Mouse (Mus musculus): ENCODE data around the gene Spns2. TPM values are rescaled to one million over a fixed set of nuclear protein-coding genes. Genes with fewer than 3 reads are reported as not detected.

The Spns2 gene
- total RNA-seq (2021), result 10 to 100 TPM in 1 of 2 experiments, 1 to 10 TPM in 1; 9.7 to 11.0 TPM

DNA sequence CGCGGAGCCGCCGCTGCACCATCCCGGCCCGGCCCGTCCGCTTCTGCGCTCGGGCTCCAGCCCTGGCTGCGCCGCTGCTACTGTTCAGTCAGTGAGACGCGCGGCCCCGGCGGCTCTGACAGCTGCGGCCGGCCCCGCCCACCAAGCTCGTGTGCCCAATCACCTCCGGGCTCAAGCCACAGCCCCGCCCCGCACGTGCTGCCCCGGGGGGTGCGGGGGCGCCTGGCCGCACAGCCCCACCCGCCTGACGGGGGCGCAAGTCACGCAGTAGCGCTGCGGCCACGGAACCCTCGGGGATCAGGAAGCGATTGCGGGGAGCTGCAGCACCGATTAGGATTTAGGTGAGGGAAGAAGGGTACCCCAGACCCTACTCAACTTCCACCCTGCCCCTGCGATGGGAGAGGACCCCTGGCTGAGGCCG is at the start of gene Spns2:
Gene Spns2, minus strand, starts transcription at position 24 of the 421 bp plus-strand sequence.
- intact Hi-C loops (cut with DNase I), result loop anchor here (1.0 to 5.0 kb wide), 5 partner anchors 19 to 74 kb away; partner anchors contain the start of gene Mybbp1a
- DNase-seq, result peak; percentile 90 to 93

DNA sequence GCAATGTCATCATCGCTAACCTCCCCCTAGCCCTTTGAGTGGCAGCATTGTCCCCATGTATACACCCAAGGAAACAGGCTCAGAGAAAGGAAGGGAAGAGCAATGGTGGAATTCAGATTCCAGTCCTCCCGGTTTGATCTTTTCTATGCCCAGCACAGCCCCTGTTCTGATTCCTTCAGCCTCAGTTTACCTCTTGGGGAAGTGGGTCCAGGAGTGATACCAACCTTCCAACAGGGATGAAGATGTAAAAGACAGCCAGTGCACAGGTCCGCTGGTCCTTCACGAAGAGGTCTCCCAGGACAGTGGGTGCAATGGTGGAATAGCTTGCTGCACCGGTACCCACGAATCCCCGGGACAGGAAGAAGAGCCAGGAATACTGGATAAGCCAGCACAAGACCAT is 49.1 kb upstream of the Spns2 start:
- intact Hi-C loops (cut with DNase I), result no loop called here

DNA sequence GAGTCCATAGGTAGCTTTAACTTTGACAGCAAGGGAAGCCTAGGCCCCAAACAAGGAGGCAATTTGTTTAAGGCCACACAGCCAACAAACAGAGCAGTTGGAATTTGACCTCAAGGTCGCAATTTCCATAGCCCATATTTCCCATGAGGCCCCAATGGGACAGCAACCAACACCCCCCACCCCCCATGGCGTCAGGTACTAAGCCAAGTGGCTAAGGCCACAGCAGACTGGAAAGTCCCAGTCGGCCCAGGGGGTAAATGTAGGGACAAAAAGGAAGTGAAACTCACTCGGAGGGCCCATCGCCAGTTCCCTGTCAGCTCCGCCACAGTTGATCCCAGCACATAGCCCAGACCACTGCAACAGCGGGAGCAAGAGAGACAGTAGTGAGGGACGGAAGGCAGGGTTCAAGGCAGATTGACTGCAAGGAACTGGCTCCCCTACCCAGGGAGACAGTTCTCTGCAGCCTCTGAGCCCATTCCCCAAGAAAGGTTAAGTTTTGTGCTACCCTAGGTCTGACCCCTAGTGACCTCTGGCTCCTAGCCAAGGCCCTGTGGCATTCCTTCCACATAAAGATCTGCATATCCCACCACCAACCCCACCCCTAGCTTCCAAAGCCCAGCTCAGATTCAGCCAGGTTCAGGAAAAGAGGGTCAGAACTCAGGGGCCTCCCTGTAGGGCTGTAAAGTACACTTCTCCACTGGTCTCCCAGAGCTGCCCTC is 48.5 kb upstream of the Spns2 start:
- DNase-seq, result peak; percentile 61 to 63
- intact Hi-C loops (cut with DNase I), result no loop called here

More for the DNA sequence above, 49.1 kb upstream of the Spns2 start:
- DNase-seq, result no peak

DNA sequence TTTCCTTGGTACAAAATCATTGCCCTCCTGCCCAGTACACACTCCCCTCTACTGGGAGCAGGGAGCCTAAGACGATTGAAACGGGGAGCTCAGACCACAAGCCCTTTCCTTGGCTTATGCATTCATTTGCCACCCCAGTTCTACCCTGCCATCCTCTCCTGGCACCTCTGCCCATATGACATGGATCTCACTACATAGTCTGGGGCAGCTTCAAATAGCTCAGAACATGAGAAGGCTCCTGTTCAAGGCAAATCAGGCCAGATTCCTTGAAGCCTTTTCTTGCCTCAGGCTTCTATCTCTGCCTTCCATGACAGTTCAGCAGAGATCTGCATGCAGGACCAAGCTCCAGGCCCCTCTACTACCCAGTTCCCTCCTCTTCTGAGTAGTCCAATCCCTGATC is 47.8 kb upstream of the Spns2 start:
- DNase-seq, result no peak
- intact Hi-C loops (cut with DNase I), result no loop called here

DNA sequence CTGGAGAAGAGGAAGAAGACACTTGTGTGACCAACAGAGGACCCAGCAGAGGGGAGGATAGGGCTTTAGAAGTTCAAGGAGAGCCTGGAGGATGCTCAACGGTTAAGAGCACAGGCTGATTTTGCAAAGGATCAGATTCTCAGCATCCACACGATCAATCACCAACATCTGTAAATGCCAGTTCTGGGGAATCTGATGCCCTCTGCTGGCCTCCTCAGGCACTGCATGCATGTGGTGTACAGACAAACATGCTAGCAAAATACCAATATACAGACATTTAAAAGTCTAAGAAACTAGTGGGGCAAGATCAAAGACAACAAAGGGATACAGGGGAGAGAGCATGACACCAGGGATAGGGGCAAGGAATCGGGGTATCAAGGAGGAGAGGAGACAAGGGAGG is 45.8 kb upstream of the Spns2 start:
- intact Hi-C loops (cut with DNase I), result no loop called here
- DNase-seq, result no peak

DNA sequence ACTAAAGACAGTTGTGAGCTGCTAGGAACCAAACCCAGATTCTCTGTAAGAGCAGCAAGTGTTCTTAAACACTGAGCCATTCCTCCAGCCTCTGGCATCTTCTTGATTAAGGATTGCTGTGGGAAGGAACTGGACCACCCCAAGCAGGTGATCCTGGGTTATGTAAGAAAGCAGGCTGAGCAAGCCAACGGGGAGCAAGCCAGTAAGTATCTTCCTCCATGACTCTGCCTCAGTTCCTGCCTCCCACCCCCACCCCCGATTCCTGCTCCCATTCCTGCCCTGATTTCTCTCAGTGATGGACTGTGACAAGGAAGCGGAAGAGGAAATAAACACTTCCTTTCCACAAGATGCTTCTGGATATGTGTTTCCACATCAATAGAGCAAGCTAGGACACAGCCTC is 43.2 kb upstream of the Spns2 start:
- intact Hi-C loops (cut with DNase I), result loop anchor here (5.0 kb wide), 1 partner anchor 41 kb away; no protein-coding TSS in a partner anchor
- DNase-seq, result no peak

DNA sequence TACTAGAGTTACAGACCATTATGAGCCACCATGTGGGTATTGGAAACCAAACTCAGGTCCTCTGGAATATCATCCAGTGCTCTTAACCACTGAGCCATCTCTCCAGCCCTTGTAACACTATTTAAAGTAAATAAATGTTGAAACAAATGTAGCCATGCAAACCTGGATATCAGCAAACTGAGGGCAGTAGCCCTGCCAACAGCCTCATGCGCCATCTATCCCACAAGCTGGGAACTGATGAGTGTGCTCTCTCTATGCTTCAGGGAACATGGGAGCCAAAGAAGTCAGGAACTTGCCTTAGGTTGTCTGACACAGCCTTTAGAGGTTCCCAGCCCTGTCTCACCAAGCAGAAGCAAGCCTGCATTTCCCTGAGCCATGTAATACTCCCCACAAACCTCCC is 41.9 kb upstream of the Spns2 start:
- no peak for DNase-seq
- intact Hi-C loops (cut with DNase I), result loop anchor here (5.0 kb wide), 1 partner anchor 39 kb away; no protein-coding TSS in a partner anchor

DNA sequence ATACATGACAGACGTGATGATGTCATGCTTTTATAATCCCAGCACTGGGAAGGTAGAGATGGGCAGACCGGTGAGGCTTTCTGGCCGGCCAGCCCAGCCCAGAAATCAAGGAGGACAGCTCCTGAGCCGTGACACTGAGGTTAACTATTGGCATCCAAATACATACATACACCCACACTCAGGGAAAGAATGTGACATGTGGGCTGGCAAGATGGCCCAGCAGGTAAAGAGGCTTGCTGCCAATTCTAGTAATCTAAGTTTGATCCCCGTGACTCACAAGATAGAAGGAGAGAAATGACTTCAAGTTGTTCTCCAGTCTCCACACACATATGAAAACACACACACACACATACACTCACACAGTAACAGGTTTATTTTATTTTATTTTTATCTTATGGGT is 41.4 kb upstream of the Spns2 start:
- intact Hi-C loops (cut with DNase I), result loop anchor here (5.0 kb wide), 1 partner anchor 39 kb away; no protein-coding TSS in a partner anchor
- no peak for DNase-seq

DNA sequence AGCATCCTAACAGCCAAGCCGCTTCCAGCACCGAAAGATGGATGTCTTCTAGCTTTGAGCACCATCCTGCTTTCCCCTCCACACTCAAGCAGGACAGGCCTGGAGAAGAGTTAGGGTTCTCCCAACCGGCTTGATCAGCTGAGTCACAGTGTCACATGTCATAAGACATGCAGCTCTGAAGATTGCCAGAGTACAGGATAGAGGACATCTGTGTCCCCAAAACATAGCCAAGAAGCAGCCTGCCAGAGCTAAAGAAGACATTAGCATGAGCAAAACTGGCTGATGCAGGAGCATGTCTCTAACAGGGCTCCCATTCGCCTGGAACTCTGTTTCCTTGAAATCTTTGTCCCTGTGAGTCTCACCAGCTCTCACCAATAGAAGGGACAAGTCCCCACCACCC is 36.5 kb upstream of the Spns2 start:
- intact Hi-C loops (cut with DNase I), result no loop called here
- peak; percentile 23 to 39 for DNase-seq

DNA sequence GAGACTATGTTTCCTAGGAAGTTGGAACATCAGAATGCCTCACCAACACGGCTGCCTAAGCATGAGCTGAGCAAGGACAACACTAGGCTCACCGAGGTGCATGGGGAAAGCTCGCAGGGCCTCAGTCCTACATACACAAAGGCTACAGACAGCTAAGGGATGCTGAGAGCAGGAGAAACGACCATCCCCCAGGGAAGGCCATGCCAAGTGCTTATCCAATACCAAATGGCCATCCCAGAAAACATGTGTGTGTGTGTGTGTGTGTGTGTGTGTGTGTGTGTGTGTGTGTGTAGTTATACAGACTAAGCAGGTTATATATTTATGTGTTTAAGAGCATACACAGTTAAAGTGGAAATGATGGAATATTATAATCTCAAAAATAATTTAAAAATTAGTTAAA is 34.0 kb upstream of the Spns2 start:
- intact Hi-C loops (cut with DNase I), result no loop called here
- no peak for DNase-seq

DNA sequence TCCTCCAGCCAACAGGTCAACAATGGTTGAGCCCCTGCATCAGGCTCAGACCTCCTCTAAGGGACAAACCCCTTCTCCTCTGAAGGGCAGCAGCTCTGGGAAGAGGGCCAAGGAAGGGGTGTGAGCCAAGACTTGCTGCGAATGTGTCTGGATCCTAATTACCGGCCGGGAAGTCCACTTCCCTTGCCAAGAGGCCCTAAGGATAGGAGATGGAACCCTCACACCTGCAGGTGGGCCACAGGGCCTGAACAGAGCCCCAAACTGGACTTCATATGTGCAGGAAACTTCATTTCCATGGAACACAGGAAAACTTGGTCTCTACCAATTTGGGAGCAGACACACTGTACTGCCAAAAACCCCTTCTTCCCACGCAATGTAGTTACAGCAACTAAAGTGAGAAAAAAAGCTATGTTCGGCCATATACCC is 32.9 kb upstream of the Spns2 start:
- DNase-seq, result peak; percentile 67 to 73
- intact Hi-C loops (cut with DNase I), result no loop called here

DNA sequence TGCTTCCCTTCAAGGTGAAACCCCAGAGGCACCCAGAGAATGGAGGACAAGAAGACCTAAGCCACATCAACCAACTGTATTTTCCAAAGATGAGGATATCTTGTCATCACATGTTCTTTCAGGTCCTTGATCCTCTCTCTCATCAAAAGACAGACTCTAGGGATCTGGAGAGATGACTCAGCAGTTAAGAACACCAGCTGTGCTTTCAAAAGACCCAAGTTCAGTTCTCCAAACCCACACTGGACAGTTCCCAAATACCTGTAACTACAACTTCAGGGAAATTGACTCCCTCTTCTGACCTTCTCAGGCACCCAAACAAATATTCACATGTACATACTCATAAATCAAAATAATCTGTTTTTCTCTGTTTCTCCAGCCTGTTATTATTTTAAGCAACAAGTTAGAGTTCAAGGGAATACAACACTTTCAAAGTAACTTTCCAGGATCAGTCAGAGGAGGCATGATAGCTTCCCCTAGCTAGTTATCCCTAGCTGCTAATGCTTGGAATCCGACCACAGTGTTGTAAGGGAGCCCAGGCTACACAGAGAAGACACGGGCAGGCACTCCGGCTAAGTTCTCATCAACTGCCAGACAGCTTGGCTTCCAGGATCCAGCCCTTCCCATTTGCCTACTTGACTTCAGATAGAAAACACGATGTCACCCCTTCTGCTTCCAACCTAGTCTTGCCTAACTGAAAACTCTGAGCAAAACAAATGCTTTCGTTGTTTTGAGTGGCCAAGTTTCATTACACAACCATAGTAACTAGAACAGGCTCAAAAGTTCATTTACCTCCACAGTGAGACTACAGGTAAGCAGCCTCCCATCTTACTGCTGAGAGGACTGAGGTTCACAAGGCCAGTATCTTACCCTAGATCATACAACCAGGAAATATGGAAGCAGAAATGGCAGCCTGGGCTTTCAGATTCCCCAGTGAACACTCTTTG is 32.2 kb upstream of the Spns2 start:
- peak; percentile 39 to 49 for DNase-seq
- intact Hi-C loops (cut with DNase I), result no loop called here

DNA sequence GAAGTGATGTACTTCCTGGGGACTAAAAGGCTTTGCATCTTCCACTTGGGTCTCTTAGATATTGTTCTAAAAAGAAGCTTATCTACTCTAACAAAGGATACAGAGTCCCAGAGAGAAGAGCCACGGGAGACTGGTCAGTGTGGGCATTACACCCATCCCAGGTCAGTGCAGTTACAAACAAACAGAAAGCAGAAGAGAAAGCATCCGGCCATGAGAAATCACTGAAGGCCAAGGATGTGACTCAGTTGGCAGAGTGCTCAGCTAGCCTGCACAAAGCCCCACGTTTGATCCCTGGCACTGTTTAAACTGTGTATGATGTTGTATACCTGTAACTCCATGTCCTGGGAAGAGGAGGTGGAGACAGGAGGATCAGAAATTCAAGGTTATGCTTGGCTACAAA is 30.2 kb upstream of the Spns2 start:
- intact Hi-C loops (cut with DNase I), result no loop called here
- no peak for DNase-seq

DNA sequence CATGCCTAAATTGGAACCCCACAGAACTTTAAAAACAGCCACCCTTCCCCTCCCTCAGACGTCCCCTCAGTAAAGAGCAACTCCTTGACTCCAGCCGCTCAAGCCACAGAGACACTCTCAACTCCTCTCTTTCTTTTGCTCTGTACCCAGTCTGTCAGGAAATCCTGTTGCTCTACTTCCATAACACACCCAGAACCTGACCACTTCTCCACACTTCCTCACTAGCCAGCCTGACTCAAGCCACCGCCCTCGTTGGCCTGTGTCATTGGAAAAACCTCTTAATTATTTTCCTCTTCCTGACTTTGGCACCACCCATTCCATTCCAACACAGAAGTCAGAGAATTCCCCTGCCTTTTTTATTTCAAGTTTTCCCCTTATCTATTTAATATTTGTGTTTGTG is 29.5 kb upstream of the Spns2 start:
- intact Hi-C loops (cut with DNase I), result no loop called here
- no peak for DNase-seq

DNA sequence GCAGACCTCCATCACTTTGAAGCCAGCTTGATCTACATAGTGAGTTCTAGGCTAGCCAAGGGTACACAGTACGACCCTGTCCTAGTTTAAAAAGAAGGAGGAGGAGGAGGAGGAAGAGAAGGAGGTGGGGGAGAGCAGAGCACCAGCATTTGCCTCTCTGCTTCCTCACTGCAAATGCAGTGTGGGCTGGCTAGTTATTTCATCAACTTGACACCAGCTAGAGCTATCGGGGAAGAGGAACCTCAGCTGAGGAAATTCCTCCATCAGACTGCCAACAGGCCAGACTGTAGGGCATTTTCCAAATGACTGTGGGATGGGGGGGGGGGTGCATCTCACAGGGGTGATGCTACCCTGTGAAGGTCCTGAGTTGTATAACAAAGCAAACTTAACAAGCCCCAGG is 28.7 kb upstream of the Spns2 start:
- intact Hi-C loops (cut with DNase I), result no loop called here
- no peak for DNase-seq

DNA sequence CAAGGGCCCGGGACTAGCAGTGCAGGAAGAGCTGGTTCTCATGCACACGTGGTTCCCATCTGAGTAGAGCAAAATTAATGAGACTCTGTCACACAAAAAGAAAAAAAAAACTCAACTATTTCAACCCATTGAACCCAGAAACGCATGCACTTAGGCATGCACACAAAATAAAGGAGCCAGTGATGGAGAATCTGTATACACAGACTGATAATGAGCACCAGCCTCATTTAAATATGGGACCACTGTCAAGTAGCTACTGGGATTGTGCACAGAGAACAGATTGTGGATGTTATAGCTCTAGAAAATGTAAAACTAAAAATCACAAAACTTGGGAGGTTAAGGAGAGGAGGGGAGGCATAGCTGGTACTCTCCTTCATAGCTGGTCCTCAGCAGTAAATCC is 25.3 kb upstream of the Spns2 start:
- DNase-seq, result no peak
- intact Hi-C loops (cut with DNase I), result no loop called here

DNA sequence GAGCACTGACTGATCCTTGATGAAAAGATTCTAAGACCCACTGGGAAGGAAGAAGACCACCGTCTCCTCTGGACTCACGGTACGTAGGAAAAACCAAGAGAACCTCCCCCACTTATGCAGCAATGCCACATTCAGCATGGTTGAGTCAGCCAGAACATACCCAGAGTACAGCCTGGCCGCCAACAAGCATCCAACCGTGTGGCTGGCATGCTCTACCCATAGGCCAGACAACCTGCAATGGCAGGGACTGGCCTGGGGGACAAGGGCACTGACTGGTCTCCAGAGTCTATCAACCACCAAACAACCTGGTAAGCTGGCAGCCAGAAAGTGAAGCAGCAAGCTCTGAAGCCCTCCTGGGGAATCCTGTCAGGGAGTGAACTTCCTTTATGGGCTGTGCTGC is 18.9 kb upstream of the Spns2 start:
- no peak for DNase-seq
- intact Hi-C loops (cut with DNase I), result no loop called here

DNA sequence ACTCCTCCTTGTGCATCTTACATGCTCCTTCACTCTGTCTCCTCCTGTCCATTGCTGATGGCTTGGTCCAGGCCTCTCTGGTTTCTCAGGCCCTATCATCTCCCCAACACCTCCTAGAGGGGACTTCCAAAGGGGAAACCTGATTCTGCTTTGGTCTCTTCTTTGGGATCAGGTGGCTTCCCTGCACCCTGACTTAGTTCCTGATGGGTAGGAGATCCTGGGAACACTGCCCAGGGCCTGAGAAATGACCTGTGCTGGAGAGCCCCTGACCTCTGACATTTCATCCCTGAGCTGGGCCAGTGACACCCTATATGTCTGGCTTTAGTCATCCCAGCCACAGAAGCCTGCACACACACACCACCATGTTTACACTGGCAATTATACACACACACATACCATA is 17.9 kb upstream of the Spns2 start:
- intact Hi-C loops (cut with DNase I), result no loop called here

DNA sequence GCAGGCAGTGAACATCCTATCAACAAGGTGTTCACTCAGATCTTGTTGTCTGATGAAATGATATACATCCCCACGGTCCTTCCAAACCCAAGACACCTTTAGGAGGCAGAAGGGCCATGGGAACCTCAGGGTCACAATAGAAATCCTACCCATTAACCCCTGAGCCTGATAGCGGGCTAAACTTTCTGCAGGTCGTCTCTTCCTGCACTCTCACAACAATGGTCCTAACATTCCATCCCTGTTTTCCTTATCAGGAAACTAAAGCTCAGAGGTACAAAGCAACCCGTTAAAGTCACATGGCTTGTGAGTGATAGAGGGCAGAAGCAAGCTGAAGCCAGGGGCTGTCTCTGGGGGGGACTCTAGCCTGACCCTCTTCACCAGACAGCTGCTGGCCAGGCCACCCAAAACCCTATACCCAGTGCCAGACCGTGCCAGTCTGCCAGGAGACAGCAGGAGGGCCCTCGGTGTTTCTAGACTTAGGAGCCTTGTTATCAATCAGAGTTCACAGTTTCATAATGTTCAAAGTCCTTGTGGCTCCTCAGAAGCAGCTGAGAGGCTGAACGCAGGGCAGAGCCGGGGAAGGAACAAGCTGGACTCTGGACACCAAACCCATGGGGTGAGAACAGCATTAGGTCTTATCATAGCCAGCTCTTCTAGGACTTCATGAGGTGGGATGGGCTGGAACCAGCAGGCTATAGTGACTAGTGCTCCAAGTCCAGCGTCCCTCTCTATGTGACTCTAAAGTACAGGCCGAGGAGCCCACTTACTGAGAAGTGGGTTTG is 14.5 kb upstream of the Spns2 start:
- intact Hi-C loops (cut with DNase I), result loop anchor here (5.0 kb wide), 1 partner anchor 162 kb away; no protein-coding TSS in a partner anchor
- DNase-seq, result no peak

More for the DNA sequence above, 17.9 kb upstream of the Spns2 start:
- no peak for DNase-seq

DNA sequence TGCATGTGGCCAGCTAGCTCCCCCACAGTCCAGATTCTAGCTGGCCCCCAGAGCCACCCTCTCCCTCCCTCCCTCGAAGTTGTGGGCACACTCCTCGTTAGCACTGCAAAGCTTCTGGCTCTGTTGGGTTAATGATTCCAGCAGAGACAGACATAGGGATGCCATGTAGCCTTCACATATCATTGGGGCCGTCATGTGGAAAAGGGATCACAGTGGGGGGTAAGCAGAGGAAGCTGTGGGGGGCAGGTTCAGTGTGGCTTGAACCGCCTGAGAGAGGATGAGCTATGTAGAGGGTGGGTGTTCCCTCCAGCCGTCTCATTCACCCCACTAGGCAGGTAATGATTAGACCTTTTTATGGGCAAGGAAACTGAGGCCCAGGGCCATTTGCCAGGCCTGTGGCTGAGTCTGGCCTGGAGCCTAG is 13.8 kb upstream of the Spns2 start:
- DNase-seq, result no peak
- intact Hi-C loops (cut with DNase I), result loop anchor here (5.0 kb wide), 1 partner anchor 161 kb away; no protein-coding TSS in a partner anchor

All from heart, postnatal 36 days (tissue).